Mouse (Mus musculus) layer of hippocampus, adult 2 months (tissue): ENCODE measurements around the gene Dip2c. TPM values are rescaled to one million over a fixed set of nuclear protein-coding genes. Genes with fewer than 3 reads are reported as not detected.
A peak's percentile ranks its signal among the peaks of the same experiment; 100 is the strongest.

Experiments
- DNase-seq, 2 experiments: peaks; one replicate each; pipeline ENCODE4 v3.0.0; 2022; ENCODE audit warnings: low spot score in 2 of 2
- H3K27ac ChIP-seq: fragments of 200-600 bp; 2 replicates; pipeline ENCODE4 v1.8.1; 2022
- H3K4me3 ChIP-seq: fragments of 200-600 bp; 2 replicates; pipeline ENCODE4 v1.8.1; 2022; ENCODE audit warnings: mild to moderate bottlenecking
- CTCF ChIP-seq: fragments of 200-600 bp; conservative IDR thresholded peaks from 2 replicates; pipeline ENCODE4 v1.8.1; 2022; ENCODE audit warnings: antibody characterized with exemption, mild to moderate bottlenecking, moderate library complexity
- total RNA-seq, 2 experiments: library from RNA; stranded (reverse); gene quantifications; 2 replicates each; pipeline ENCODE4 v1.2.3; 2021

Gene Dip2c
- total RNA-seq, 2 experiments from 2014 or later, result 66.2 to 66.7 TPM

DNA sequence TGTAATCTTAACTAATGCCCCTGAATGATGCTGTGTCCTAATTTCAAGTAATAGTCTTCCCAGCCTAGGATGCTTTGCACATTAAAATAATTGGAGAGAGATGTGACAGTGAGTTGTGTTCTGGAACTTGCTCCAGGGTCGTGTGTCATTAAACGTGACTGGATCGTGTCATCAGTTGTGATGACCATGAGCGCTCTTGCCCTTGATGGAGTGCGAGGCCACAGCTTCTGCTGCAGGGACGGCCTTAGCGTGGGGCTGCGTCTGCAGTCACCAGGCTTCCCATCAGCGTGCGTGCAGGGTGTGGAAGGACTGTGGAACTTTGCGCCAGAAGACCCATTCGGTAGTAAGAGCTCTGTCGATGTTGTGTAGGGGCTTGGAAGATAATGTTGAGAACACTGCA, 372.4 kb downstream of the Dip2c start:
- Histone ChIP-seq H3K27ac (no peak overlapping the region), H3K4me3 (no peak overlapping the region)
- no peak for TF ChIP-seq CTCF
- no peak for DNase-seq

DNA sequence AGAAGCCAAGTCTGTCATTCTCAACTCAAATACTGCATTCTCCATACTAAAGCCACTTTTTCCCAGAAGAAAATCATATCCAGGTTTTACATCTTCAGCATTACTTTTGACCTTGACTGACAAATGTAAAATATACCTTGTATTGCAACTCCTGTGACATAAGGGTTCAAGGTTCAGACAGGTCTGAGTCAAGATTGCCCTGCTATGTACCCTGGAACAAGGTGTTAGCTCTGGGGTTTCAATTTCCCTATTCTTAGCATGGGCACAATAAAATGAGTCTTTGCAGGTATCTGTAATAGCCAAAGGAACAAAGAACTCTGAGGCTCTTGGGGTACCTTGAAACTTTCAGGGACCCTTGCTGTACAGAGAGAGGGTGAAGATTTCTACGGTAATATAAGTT, 373.6 kb downstream of the Dip2c start:
- peak overlapping the region; percentile 84 for H3K27ac ChIP-seq

GRCm38 (mm10) chr13:9650580-9650979, 374.3 kb downstream of the Dip2c start:
- DNase-seq, result peak in 1 of 2 experiments; percentile 51
- Histone ChIP-seq H3K27ac (peak overlapping the region; percentile 84), H3K4me3 (no peak overlapping the region)
- TF ChIP-seq CTCF, result no peak

More for the DNA sequence above, 373.6 kb downstream of the Dip2c start:
- no peak for DNase-seq
- H3K4me3 ChIP-seq, result no peak overlapping the region
- TF ChIP-seq CTCF, result no peak

DNA sequence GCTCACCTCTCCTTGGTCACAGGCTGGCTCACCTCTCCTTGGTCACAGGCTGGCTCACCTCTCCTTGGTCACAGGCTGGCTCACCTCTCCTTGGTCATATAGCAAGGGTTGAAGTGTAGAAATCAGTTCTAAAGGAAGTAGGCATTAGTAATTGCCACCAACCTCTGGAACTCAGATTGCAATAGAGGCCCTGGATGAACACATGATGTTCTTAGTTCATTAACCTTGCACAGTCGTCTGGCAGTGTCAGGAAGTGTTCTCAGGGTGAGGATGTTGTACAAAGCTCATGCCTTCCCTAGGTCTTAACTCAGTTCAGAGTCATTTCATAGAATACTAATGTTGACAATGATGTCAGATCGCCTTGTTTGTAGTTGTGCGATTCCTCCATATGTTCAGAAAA, 376.7 kb downstream of the Dip2c start:
- DNase-seq, result no peak
- TF ChIP-seq CTCF, result no peak

GRCm38 (mm10) chr13:9656613-9657012, 380.3 kb downstream of the Dip2c start:
- H3K4me3 ChIP-seq, result no peak overlapping the region
- H3K27ac ChIP-seq, result no peak overlapping the region
- DNase-seq, result no peak
- TF ChIP-seq CTCF, result no peak

More for the DNA sequence above, 376.7 kb downstream of the Dip2c start:
- no peak overlapping the region for H3K4me3 ChIP-seq
- no peak overlapping the region for H3K27ac ChIP-seq

DNA sequence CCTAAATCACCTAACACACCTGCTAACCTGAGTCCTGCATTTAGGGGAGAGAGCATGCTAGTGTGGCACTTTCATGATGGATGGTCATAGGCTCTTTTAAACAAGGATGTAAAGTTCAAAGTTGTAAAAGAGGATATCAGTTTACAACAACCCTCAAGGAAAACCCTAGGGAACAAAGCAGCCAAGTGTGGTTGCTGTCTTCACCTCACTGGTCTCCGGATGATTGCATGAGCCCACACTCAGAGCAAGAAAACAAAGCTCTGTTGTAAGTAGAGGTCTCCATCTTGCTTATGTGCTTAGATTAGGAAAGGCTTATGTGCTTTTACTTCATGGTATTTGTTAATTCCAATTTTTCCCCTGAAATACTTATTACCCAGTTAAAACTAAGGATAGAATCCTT, 384.4 kb downstream of the Dip2c start:
- no peak for TF ChIP-seq CTCF
- no peak overlapping the region for H3K27ac ChIP-seq
- no peak for DNase-seq
- H3K4me3 ChIP-seq, result no peak overlapping the region

GRCm38 (mm10) chr13:9663593-9663992, 387.3 kb downstream of the Dip2c start:
- H3K27ac ChIP-seq, result no peak overlapping the region
- no peak for DNase-seq

GRCm38 (mm10) chr13:9667954-9668496, 391.7 kb downstream of the Dip2c start:
- Histone ChIP-seq H3K4me3 (no peak overlapping the region), H3K27ac (peak overlapping the region; percentile 72)
- no peak for TF ChIP-seq CTCF
- DNase-seq, result no peak

More at GRCm38 (mm10) chr13:9663593-9663992, 387.3 kb downstream of the Dip2c start:
- TF ChIP-seq CTCF, result no peak
- H3K4me3 ChIP-seq, result no peak overlapping the region

GRCm38 (mm10) chr13:9669246-9669645, 392.9 kb downstream of the Dip2c start:
- Histone ChIP-seq H3K27ac (peak overlapping the region; percentile 72), H3K4me3 (no peak overlapping the region)
- no peak for DNase-seq
- TF ChIP-seq CTCF, result no peak

DNA sequence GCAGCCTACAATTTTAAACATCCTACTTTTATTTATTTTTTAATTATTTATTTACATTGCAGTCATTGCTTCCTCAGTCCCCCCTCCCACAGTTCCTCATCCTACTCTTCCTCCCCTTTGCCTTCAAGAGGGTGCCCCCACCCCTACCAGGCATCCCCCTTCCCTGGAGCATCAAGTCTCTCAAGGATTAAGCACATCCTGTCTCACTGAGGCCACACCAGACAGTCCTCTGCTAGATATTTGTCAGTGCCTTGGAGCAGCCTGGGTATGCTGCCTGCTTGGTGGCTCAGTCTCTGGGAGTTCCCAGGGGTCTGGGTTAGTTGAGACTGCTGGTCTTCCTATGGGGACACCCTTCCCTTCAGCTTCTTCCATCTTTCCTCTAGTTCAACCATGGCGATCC, 397.8 kb downstream of the Dip2c start:
- no peak for TF ChIP-seq CTCF
- DNase-seq, result no peak

DNA sequence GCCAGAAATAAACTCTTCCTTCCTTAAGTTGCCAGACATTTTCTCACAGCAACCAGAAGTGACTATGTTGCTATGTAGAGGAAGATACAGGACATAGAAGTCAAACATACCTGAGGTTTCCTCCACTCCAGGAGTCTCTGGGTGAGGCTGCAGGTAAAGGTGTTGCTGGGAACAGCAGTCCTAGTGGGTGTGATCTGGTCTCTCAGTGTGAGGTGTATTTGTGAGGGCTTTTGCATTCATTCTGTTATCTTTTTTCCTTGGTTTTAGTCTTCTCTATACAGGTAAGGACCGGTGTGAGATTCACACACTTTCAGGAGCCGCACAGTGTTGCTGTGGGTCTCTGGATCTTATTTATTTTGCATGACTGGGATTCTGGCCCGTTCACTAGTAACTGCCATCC, 405.2 kb downstream of the Dip2c start:
- Histone ChIP-seq H3K27ac (no peak overlapping the region), H3K4me3 (no peak overlapping the region)
- TF ChIP-seq CTCF, result no peak
- no peak for DNase-seq

More for the DNA sequence above, 397.8 kb downstream of the Dip2c start:
- no peak overlapping the region for H3K27ac ChIP-seq
- no peak overlapping the region for H3K4me3 ChIP-seq

DNA sequence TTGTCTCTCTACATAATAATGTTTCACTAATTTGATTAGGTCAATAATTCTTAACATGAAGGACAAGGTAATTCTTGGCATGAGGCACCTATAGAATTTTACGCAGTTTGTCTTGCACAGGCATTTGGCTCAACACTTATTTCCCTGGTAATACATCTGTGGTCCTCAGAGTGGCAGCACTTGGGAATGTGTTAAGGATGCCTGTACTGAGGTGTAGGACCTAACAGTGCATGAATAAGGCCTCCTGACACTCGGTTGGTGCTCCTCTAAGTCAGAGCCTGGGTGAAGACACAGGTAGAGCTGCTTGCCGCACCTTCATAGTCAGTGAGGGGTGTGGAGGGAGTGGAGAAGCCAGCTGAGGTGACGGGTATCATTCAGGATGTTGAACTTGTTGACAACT, 407.0 kb downstream of the Dip2c start:
- TF ChIP-seq CTCF, result peak; percentile 57
- Histone ChIP-seq H3K27ac (peak overlapping the region; percentile 77; the same call in 1 of the 2 replicates), H3K4me3 (no peak overlapping the region)
- no peak for DNase-seq

DNA sequence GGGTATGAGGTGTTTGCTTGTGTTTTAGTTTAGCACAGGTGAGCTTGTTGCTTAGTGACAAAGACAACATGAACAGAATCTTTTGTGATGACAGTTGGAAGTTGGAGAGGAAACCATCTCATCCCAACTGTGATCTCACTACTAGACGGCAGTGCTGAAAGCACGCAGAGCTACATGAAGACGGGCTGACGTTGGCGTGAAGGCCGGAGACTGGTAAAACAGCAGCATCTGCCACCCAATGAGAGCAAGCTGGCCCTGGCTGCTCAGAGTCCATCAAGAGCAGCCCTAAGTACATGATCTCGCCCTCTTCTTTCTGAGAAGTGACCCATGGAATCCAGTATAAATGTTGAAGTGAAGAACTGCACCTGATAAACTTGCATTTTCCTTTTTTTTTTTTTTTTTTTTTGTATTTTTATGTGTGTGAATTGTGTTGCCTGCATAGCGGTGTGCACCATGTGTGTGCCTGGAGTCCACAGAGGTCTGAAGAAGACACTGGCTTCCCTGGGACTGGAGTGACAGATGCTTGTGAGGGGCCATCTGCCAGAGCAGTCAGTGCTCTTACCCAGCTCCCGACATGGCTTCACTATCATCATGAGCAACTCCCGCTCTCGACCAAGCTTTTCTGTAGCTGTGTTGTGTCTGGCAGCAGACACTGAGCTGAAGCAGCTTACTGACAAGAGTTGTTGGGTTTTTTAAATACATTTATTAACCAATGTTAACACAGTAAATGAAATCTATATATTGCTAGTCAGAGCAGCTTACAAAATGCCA, 408.0 kb downstream of the Dip2c start:
- no peak overlapping the region for H3K4me3 ChIP-seq
- no peak for TF ChIP-seq CTCF
- DNase-seq, result peak; percentile 43 to 57
- H3K27ac ChIP-seq, result peak overlapping the region; percentile 77

GRCm38 (mm10) chr13:9686261-9686660, 409.9 kb downstream of the Dip2c start:
- no peak overlapping the region for H3K4me3 ChIP-seq
- no peak for TF ChIP-seq CTCF
- H3K27ac ChIP-seq, result peak overlapping the region; percentile 78; the same call in 1 of the 2 replicates
- no peak for DNase-seq
